Mouse (Mus musculus) limb, embryonic 13.5 days (tissue): ENCODE results near the gene Plpp7. TPM values are rescaled to one million over a fixed set of nuclear protein-coding genes. Genes with fewer than 3 reads are reported as not detected.
A peak's percentile ranks its signal among the peaks of the same experiment; 100 is the strongest.

Source experiments
- ATAC-seq: fragments of 200-750 bp; cut with Nextera tagmentation; 2 replicates; pipeline ENCODE4 v1.8.0; 2017; ENCODE audit warnings: low read depth, moderate number of reproducible peaks, moderate TSS enrichment; ENCODE audit not compliant: low FRiP score
- H3K27ac ChIP-seq: fragments of 300-500 bp; sonication (generic); 2 replicates; pipeline ENCODE4 v1.5.1; 2015; ENCODE audit warnings: inconsistent platforms, mild to moderate bottlenecking, moderate library complexity
- H3K27me3 ChIP-seq: fragments of 300-500 bp; sonication (generic); 2 replicates; pipeline ENCODE4 v1.6.1; 2015; ENCODE audit warnings: mild to moderate bottlenecking, inconsistent platforms
- H3K36me3 ChIP-seq: fragments of 300-500 bp; sonication (generic); 2 replicates; pipeline ENCODE4 v1.6.1; 2015; ENCODE audit warnings: inconsistent platforms, mild to moderate bottlenecking, moderate library complexity
- H3K4me1 ChIP-seq: fragments of 300-500 bp; sonication (generic); 2 replicates; pipeline ENCODE4 v1.6.1; 2015; ENCODE audit warnings: inconsistent platforms
- H3K4me2 ChIP-seq: fragments of 300-500 bp; sonication (generic); replicated peaks from 2 replicates; pipeline ENCODE4 v1.6.1; 2015; ENCODE audit warnings: inconsistent platforms, mild to moderate bottlenecking, moderate library complexity
- H3K4me3 ChIP-seq: fragments of 300-500 bp; sonication (generic); 2 replicates; pipeline ENCODE4 v1.5.1; 2015; ENCODE audit warnings: moderate library complexity, mild to moderate bottlenecking, inconsistent platforms
- H3K9ac ChIP-seq: fragments of 300-500 bp; sonication (generic); 2 replicates; pipeline ENCODE4 v1.6.1; 2015; ENCODE audit warnings: mild to moderate bottlenecking, inconsistent platforms
- H3K9me3 ChIP-seq: fragments of 300-500 bp; sonication (generic); 2 replicates; pipeline ENCODE4 v1.6.1; 2016; ENCODE audit warnings: inconsistent platforms
- WGBS: fragments of 180-500 bp; shearing (Covaris S2); methylation state at CpG from one replicate; pipeline ENCODE4 v1.1.7; 2015; 5-methylcytosine and 5-hydroxymethylcytosine counted together
- polyA plus RNA-seq: library from polyadenylated mRNA; unstranded; fragments of >200 nt; fragmentation: Nextera tagmentation; extraction: Ambion mirVana; gene quantifications from 2 replicates; pipeline ENCODE4 v1.2.1, GENCODE M21; 2015

The Plpp7 gene
- polyA plus RNA-seq, 1 experiment from 2014 or later, result 7.3 TPM

DNA sequence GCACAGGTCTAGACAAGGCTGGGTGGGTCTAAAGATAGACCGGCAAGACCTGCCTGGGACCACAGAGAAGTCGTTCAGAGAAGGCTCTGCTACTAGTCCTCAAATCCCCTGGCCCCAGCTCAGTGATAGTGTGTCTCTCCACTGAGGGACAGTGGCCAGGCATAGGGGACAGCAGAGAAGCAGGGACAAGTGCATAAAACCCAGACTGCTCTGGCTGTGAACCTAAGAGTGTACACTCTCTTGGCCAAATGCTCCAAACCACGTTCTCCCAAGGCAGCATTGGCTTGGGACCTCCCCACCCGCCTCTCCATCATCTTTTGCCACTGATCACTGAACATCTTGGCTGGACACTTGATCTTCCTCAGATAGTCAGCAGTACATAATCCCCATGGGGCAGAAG, 7.7 kb upstream of the Plpp7 start:
- peaks cover 64% of the 10 kb centered on the region for H3K27me3 ChIP-seq
- 61% methylated on average over 4 of the region's 4 CpGs for WGBS
- no peak overlapping the region for H3K27ac ChIP-seq
- no peaks in the 10 kb centered on the region for H3K9me3 ChIP-seq
- no peak overlapping the region for H3K4me2 ChIP-seq
- H3K9ac ChIP-seq, result no peak overlapping the region
- no peak for ATAC-seq
- H3K4me3 ChIP-seq, result no peak overlapping the region
- peaks cover 30% of the 10 kb centered on the region for H3K4me1 ChIP-seq
- no peaks in the 10 kb centered on the region for H3K36me3 ChIP-seq

DNA sequence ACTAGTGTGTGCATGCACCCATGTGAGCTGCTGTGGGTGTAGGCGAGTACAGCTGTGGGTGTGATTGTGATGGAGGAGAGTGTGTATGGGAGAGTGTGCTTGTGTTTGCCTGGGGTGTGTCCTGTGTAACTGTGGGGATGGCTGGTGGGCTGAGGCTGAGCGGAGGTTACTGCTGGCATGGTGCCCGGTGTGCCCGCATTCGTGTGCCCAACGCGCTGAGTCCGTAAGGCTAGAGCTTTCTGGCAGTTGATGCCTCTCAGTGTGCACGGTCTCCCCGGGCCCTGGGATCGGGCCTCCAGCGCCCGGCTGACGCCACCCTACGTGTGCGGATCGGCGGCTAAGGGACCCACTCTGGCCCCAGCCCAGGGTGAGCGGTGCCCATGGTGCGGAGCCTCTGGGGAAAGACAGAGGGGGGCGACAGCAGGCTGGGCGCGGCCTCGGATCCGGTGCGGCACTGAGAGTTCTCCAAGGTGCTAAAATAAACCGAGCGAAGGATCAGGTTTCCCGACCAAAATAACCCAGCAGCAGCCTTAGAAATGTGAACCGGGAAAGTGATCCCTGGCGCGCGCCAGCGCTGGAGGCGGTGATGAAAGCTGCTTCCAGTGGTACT, 6.9 kb upstream of the Plpp7 start:
- peak overlapping the region; percentile 71 for H3K4me2 ChIP-seq
- H3K27ac ChIP-seq, result peak overlapping the region; percentile 44
- peaks cover 55% of the 10 kb centered on the region for H3K27me3 ChIP-seq
- peak; percentile 52 for ATAC-seq
- H3K4me1 ChIP-seq, result peaks cover 22% of the 10 kb centered on the region
- H3K9ac ChIP-seq, result peak overlapping the region; percentile 53
- H3K9me3 ChIP-seq, result no peaks in the 10 kb centered on the region
- peak overlapping the region; percentile 39 for H3K4me3 ChIP-seq
- 7% methylated on average over 35 of the region's 35 CpGs for WGBS
- no peaks in the 10 kb centered on the region for H3K36me3 ChIP-seq

DNA sequence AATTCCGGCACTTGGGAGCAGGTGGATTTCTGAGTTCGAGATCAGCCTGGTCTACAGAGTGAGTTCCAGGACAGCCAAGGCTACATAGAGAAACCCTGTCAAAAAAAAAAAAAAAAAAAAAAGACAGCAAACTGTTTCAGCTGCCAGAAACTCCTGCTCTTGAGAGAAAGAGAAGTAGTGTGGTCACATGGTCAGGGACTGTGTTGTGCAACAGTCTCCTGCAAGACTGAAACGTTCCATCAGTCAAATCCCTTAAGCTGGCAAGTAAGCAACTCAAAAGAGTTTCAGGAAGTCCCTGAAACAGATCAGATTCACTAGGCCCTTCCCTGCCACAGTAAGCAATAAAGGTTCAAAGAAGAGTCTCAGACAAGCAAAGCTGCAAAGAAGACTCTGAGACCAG, 5.7 kb upstream of the Plpp7 start:
- Histone ChIP-seq H3K36me3 (no peaks in the 10 kb centered on the region), H3K27me3 (peaks cover 44% of the 10 kb centered on the region), H3K9ac (no peak overlapping the region), H3K4me1 (peaks cover 14% of the 10 kb centered on the region), H3K4me3 (no peak overlapping the region), H3K27ac (no peak overlapping the region), H3K4me2 (no peak overlapping the region), H3K9me3 (no peaks in the 10 kb centered on the region)
- ATAC-seq, result no peak
- 76% methylated on average over 3 of the region's 3 CpGs for WGBS

DNA sequence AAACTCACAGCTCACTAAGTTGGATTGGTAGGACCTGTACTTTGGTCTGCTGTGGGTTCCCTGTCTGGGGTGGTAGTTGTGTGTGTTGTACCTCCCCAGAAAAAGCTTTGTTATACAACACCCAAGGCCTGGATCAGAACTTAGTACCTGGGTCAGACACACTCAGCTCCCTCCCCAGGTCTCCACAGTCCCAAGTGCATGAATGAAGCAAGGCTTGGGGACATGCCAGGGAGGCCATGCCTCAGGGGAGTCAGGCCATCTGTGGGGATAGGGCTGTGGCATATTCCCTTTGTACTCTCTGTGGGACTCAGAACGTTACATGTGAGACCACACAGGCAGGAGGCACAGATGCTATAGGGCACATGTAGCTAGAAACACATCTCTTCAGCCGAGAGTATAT, 5.2 kb upstream of the Plpp7 start:
- Histone ChIP-seq H3K27ac (no peak overlapping the region), H3K36me3 (no peaks in the 10 kb centered on the region), H3K4me2 (no peak overlapping the region), H3K4me1 (peaks cover 14% of the 10 kb centered on the region), H3K4me3 (no peak overlapping the region), H3K27me3 (peaks cover 39% of the 10 kb centered on the region), H3K9me3 (no peaks in the 10 kb centered on the region), H3K9ac (no peak overlapping the region)
- WGBS, result 69% methylated on average over 2 of the region's 2 CpGs
- no peak for ATAC-seq

DNA sequence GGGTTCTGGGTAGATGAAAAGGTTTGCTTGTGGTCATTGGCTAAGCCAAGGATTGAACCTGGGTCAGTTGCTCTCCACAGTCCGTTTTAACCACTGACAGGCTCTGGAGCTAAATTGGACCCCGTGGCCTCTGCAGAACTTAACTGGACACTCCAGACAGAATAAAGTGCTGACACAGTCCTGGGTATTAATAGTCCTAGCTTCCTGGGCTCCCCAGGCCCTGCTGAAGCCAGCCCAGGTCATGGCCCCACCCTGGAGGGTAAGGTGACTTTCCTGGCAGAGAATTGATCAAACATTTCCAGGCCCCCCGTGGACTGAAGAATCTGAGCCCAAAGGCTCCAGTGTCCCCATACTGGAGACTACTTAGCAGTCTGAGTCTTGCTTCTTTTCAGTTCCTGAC, 3.4 kb upstream of the Plpp7 start:
- H3K4me2 ChIP-seq, result no peak overlapping the region
- peaks cover 21% of the 10 kb centered on the region for H3K27me3 ChIP-seq
- 63% methylated on average over 3 of the region's 3 CpGs for WGBS
- ATAC-seq, result no peak
- H3K9ac ChIP-seq, result no peak overlapping the region
- no peaks in the 10 kb centered on the region for H3K9me3 ChIP-seq
- no peak overlapping the region for H3K27ac ChIP-seq
- H3K36me3 ChIP-seq, result no peaks in the 10 kb centered on the region
- peaks cover 23% of the 10 kb centered on the region for H3K4me1 ChIP-seq
- H3K4me3 ChIP-seq, result no peak overlapping the region

DNA sequence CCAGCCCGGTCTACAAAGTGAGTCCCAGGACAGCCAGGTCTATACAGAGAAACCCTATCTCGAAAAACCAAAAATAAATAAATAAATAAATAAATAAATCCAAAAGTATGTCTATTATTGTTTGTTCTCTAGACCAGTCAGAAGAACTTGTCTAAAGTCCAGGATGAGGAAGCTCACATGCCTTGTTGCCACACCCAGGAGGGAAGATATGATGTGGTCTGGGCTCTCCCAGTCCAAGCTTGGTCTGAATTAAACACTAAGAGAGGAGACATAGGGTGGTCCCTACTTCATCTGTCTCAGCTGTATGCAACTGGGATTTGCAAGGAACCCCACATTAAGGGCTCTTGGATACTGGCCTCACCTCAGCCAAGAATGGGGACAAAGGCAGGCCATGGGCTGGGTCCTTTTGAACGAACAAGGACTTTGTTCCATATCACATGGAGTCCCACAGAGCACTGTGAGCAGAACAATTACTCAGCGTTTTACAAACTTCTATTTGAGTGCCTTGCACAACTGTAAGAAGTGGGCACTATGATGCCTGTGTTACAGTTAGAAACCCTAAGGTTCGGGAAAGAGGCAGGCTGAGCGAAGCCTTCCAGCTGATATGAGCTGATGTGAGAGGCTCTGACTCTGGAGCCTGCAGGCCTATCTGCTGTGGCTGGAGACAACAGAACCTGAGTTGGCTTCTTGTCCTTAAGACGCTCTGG, 1.2 kb upstream of the Plpp7 start:
- ATAC-seq, result no peak
- Histone ChIP-seq H3K9ac (no peak overlapping the region), H3K27ac (no peak overlapping the region), H3K4me2 (no peak overlapping the region), H3K9me3 (no peaks in the 10 kb centered on the region), H3K27me3 (peaks cover 4% of the 10 kb centered on the region; the same call in 1 of the 2 replicates), H3K4me3 (no peak overlapping the region), H3K4me1 (peaks cover 11% of the 10 kb centered on the region), H3K36me3 (no peaks in the 10 kb centered on the region)
- 87% methylated on average over 7 of the region's 7 CpGs for WGBS

DNA sequence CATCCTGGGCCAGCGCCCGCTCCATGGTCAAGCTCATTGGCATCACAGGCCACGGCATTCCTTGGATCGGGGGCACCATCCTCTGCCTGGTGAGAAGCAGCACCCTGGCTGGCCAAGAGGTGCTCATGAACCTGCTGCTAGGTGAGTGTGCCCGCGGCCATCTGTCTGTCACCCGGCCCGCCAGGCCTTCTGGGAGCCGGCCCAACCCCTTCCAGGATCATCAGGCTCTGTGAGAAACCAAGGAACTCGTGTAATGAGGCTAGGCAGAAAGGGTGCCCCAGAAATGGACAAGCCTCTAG, 743 bp downstream of the Plpp7 start:
- no peak overlapping the region for H3K27ac ChIP-seq
- H3K9me3 ChIP-seq, result no peaks in the 10 kb centered on the region
- no peaks in the 10 kb centered on the region for H3K36me3 ChIP-seq
- no peaks in the 10 kb centered on the region for H3K27me3 ChIP-seq
- H3K4me2 ChIP-seq, result peak overlapping the region; percentile 64
- H3K4me3 ChIP-seq, result peak overlapping the region; percentile 40
- no peak for ATAC-seq
- H3K9ac ChIP-seq, result peak overlapping the region; percentile 70
- 78% methylated on average over 10 of the region's 10 CpGs for WGBS
- H3K4me1 ChIP-seq, result peaks cover 8% of the 10 kb centered on the region

DNA sequence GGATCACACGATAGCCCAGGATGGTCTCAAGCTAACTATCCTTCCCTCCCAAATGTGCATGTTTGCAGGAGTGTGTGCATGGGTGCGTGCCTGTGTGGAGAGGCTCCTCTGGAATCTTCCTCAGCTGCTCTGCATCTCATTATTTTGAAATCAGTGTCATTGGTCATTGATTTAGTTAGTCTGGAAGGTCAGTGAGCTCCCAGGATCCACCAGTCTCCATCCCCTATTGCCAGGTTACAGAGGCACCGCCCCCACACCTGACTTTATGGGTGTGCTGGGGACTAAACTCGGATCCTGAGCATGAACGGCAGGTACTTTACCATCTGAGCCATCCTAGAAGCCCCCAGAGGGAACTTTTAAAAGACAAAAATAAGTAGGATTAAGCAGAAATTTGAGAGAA, 7.6 kb downstream of the Plpp7 start:
- 47% methylated on average over 5 of the region's 5 CpGs for WGBS
- Histone ChIP-seq H3K36me3 (no peaks in the 10 kb centered on the region), H3K27ac (no peak overlapping the region), H3K27me3 (no peaks in the 10 kb centered on the region), H3K9me3 (no peaks in the 10 kb centered on the region), H3K4me2 (0 out of 2 replicates have a peak overlapping the region, but pooled peaks have one; percentile 9), H3K4me3 (no peak overlapping the region), H3K9ac (no peak overlapping the region), H3K4me1 (no peaks in the 10 kb centered on the region; the same call in 1 of the 2 replicates)
- ATAC-seq, result no peak

DNA sequence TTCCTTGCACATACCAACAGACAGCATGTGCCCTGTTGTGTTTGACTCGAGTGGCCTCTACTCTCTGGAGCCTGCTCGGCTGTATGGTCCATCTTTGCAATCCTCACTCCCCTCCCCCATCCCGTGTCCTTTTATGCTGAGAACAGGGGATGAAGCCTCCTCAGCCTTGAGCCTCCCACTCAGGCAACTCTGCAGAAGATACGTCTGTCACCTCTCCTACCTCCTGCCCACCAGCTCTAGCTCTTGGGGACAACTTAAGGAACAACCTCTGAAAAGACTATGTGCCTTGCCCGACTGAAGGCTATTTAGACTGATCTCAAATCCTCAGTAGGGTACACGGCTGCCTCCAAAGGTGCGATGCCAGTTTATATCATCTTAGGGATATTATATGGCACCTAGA, 8.2 kb downstream of the Plpp7 start:
- Histone ChIP-seq H3K9ac (no peak overlapping the region), H3K4me3 (no peak overlapping the region), H3K4me2 (0 out of 2 replicates have a peak overlapping the region, but pooled peaks have one; percentile 9), H3K4me1 (no peaks in the 10 kb centered on the region; the same call in 1 of the 2 replicates), H3K9me3 (no peaks in the 10 kb centered on the region), H3K27me3 (no peaks in the 10 kb centered on the region), H3K36me3 (no peaks in the 10 kb centered on the region), H3K27ac (no peak overlapping the region)
- ATAC-seq, result no peak
- WGBS, result 72% methylated on average over 7 of the region's 7 CpGs

DNA sequence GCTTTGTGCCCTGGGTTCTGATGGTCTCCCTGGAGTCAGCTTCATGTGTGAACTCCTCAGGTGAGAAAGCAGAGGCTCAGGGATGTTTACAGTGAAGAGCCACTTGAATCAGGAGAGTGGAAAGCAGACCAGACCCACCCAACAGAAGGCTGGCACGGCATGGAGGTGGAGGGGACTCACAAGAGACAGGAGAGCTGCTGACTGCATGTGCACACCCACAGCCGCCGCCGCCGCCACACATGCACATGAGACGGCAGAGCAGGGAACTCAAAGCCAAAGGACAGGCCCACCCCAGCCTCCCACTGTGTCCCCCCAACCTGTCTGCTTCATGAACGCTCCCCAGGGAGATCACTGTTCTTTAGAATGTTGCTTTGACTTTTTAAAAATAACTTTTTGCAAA, 8.8 kb downstream of the Plpp7 start:
- no peaks in the 10 kb centered on the region for H3K9me3 ChIP-seq
- H3K27me3 ChIP-seq, result no peaks in the 10 kb centered on the region
- no peak for ATAC-seq
- WGBS, result 79% methylated on average over 7 of the region's 7 CpGs
- no peaks in the 10 kb centered on the region for H3K36me3 ChIP-seq
- H3K27ac ChIP-seq, result no peak overlapping the region
- H3K4me3 ChIP-seq, result no peak overlapping the region
- no peak overlapping the region for H3K9ac ChIP-seq
- no peaks in the 10 kb centered on the region; the same call in 1 of the 2 replicates for H3K4me1 ChIP-seq
- no peak overlapping the region for H3K4me2 ChIP-seq

DNA sequence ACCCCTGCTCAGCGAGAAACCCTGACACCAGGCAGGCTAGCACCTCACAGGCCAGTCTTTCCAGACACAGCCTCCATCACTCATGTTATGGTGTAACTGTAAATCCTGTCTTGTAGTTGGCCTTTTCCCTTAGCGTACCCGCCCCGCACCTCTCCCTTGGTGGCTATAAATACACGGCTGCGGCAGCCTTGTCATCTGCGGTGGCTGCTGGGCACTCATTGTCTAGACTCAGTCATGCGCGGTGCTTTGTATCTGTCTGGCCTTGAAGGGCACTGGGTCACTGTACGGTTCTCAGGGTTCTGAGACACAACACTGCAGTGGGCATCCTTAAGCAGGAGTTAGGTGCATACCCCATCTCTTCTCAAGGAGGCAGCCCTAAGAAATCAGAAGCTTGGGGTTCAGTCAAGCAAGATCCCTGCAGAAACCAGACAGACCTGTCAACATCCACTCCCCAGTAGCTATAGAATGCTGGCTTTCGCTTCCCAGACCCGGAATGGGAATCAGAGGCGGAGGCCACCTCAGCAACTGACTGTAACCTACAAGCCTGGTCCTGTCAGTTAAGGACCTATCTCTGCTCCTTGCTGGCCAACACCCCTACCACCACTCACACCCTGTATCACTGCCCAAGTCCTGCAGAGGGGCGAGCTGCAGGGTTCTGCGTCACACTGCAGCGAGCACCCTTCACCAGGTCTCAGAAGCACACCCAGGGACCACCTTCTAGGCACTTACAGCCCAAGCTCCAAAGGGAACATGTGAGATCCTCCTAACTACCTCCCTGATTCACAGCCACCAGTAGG, 10.0 kb downstream of the Plpp7 start:
- no peak overlapping the region for H3K27ac ChIP-seq
- no peaks in the 10 kb centered on the region for H3K9me3 ChIP-seq
- no peak for ATAC-seq
- no peaks in the 10 kb centered on the region for H3K36me3 ChIP-seq
- no peak overlapping the region for H3K9ac ChIP-seq
- no peaks in the 10 kb centered on the region for H3K27me3 ChIP-seq
- no peak overlapping the region for H3K4me2 ChIP-seq
- no peak overlapping the region for H3K4me3 ChIP-seq
- no peaks in the 10 kb centered on the region; the same call in 1 of the 2 replicates for H3K4me1 ChIP-seq
- 78% methylated on average over 16 of the region's 16 CpGs for WGBS

DNA sequence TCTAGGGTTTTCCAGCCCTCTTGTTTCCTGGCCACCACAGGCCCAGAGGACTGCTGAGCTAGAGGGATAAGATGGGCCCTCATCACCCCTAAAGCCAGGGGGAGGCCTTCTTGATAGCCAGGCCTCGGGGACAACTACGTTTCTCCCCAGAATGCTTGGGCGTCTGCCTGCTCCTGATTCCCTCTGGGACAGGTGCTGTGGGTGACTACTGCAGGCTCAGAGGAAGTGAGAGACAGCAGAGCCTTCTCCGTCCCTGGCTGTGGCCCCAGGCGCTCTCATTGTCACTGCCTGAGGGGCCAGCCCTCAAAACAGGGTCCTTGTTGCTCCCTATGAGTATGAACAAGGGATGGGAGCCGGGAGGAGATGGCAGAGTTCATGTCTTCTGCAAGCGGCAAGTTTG, 10.6 kb downstream of the Plpp7 start:
- H3K27ac ChIP-seq, result no peak overlapping the region
- H3K4me3 ChIP-seq, result no peak overlapping the region
- H3K9me3 ChIP-seq, result no peaks in the 10 kb centered on the region
- no peak for ATAC-seq
- no peak overlapping the region for H3K4me2 ChIP-seq
- H3K27me3 ChIP-seq, result no peaks in the 10 kb centered on the region
- H3K4me1 ChIP-seq, result no peaks in the 10 kb centered on the region; the same call in 1 of the 2 replicates
- H3K36me3 ChIP-seq, result no peaks in the 10 kb centered on the region
- no peak overlapping the region for H3K9ac ChIP-seq
- WGBS, result 81% methylated on average over 7 of the region's 7 CpGs
